Mouse (Mus musculus): ENCODE measurements around the gene Chka.

The Chka gene

DNA sequence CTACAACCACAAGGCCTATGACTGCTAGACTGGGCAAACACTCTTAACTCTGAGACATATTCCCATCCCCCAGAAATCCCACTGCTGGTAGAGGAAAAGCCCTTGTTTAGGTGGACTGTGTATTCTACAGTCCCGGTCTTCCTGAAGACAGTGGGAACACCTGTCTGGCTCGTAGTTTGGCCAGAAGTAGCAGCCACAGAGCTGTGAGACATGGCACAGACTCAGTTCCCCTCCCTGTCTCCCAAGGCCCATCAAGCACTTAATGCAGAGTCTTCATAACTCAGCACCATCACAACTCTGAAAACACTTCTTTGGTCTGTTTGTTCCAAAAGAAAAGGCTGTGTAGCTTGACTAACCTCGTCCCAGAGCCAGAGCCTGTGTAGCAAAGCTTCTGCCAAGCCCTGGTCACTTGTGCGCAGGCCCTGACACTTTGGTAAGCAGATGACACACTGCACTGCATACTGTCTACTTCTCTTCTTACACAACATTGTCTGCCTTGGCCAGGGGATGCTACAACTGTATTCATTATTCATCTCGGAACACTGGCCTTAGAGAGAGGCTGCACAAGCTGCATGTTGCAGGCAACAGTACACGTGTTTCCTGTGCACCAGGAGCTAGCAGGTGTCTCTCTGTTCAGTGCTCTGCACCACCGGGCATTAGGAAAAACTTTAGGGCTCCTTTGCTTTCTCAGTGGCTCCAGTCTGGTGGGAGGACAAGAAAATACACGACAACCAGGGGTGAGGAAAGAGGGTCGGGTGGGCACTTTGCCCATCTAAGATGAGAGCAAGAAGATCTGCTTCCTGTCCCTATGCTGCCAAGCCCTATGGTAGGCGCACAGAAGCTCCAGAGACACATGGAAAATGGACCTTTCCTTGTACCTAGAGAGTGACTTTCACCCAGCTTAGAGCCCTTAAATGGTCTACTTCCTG lies 4.6 kb upstream of the Chka start:
- in situ Hi-C loops (cut with MseI, MboI): no loop called here

GRCm38 (mm10) chr19:3847711-3848110 lies 3.9 kb upstream of the Chka start:
- in situ Hi-C loops (cut with MseI, MboI): no loop called here

GRCm38 (mm10) chr19:3848207-3848808 lies 3.3 kb upstream of the Chka start:
- in situ Hi-C loops (cut with MseI, MboI): no loop called here

- in situ Hi-C loops (cut with MseI, MboI): no loop called here
Observed at GRCm38 (mm10) chr19:3849251-3849650, 2.3 kb upstream of the Chka start.

DNA sequence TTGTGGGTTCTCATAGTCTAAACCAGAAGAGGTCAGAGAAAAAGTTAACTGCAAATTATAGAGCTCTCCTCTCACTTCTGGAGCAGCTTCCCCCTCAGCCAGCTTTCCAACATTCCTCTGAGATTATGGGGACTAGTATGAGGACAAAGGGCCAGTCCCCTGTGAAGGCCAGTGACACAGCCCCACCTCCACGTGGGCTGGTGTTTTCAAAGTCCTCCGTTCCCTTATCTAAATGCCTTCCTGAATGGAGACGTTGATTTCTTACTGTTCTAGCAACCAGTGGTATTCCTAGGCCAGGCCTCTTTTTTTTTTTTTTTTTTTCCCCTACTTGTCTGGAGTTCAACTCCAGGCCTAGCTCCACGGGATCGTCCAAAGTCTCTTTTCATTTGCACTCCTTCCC lies 1.5 kb upstream of the Chka start:
- in situ Hi-C loops (cut with MseI, MboI): no loop called here

DNA sequence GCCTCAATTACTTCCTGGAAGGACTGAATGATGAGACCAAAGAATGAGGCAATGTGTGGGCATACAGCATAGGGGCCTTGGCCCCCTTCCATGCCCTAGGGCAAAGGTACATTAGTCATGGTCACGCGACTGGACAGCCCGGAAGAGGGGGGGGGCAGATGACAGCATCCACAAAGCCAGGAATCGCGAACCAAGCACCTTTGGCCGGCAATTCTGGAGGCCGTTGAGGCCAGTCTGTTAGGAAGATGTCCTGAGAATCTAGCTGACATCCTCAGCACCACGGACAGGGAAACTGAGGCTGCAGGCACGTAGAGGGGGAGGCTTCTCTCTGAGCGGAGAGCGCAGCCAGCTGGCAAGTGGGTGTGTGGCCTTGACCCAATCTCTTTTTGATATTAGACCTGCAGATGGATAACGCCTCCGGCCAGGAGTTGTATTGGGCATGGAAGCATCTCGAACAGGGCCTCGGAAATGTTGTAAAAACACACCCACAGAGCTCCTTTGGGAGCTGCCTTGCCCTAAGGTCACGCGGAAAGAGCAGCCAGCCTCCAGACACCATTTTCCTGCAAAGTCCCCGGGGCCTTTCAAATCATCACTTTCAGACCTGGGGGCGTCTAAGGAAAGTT lies 615 bp upstream of the Chka start:
- in situ Hi-C loops (cut with MseI, MboI): no loop called here

DNA sequence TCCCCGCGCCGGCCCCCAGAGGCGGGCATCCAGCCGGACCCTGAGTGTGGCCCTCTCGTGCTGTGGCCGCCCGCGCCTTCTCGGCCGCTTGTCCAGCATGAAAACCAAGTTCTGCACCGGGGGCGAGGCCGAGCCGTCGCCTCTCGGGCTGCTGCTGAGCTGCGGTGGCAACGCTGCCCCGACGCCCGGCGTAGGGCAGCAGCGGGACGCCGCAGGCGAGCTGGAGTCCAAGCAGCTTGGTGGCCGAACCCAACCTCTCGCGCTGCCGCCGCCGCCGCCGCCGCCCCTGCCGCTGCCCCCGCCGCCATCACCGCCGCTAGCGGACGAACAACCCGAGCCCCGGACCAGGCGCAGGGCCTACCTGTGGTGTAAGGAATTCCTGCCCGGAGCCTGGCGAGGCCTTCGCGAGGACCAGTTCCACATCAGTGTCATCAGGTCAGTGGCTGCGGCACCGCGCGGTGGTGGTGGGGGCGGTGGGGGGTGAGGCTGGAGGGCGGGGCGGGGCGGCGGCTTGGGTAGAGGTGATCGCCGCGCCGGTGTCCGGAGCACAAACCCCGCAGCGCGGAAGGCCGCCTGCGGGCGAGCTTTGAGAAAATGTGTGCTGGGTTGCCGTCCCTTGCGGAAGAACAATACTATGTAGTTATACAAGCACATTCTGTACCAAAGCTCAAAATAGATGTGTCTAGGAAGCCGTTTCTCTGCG lies 557 bp downstream of the Chka start:
- in situ Hi-C loops (cut with MseI, MboI): no loop called here

DNA sequence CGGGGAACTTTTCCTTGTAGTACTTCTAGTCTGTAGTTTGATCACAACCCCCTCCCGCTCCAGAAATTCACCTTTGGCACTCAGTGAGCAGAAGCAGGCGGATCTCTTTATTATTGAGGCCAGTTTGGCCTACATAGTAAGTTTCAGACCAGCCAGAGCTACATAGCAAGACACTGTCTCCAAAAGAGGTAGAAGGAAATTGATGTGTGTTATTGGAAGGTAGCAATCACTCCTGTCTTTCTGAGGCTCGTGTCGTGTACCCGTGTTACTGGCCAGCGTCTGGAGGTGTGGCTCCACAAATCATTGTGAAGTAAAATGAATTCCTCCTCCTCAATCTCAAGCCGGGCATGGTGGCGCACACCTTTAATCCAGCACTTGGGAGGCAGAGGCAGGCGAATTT lies 1.5 kb downstream of the Chka start:
- in situ Hi-C loops (cut with MseI, MboI): no loop called here

DNA sequence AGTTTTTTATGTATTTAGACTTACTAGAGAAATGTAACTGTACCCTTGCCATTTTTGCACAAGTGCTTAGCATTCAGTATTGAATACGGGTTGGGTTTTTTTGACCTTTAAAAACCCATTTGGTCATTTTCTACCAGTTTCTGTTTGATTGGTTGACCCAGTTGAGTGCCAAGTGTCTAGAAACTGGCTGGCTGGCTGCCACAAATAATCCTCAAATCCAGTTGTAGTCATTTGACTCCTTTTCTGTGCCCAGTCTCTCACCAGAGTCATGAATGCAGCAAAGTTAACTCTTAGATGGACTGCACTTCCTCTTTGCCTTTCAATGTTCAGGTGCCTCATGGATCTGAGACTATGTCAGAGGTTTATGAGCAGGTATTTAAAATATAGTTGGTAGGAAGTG lies 2.3 kb downstream of the Chka start:
- in situ Hi-C loops (cut with MseI, MboI): no loop called here

DNA sequence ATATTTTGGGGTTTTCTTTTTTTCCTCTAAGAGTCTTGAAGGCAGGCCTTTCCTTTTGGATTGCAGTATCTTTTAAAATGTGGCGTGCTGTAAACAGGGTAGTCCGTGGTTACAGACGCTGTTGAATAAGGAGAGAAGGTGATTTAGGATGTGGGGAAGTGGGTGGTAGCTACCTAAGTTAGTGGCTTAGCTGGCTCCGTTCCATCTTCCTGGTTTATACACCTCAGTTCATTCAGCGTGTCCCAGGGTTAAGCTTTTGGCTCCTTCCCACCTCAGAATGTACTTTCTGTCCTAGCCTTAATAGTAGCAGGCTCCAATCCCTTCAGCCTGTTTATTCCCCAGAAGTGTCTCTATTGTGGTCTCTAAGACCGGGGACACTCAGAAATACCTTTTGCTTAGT lies 3.5 kb downstream of the Chka start:
- in situ Hi-C loops (cut with MseI, MboI): no loop called here

GRCm38 (mm10) chr19:3855601-3856000 lies 4.0 kb downstream of the Chka start:
- in situ Hi-C loops (cut with MseI, MboI): no loop called here

GRCm38 (mm10) chr19:3857220-3857619 lies 5.6 kb downstream of the Chka start:
- in situ Hi-C loops (cut with MseI, MboI): no loop called here

- in situ Hi-C loops (cut with MseI, MboI): no loop called here
Observed at GRCm38 (mm10) chr19:3862713-3863112, 11.1 kb downstream of the Chka start.

- in situ Hi-C loops (cut with MseI, MboI): no loop called here
Observed at GRCm38 (mm10) chr19:3864960-3865359, 13.4 kb downstream of the Chka start.

DNA sequence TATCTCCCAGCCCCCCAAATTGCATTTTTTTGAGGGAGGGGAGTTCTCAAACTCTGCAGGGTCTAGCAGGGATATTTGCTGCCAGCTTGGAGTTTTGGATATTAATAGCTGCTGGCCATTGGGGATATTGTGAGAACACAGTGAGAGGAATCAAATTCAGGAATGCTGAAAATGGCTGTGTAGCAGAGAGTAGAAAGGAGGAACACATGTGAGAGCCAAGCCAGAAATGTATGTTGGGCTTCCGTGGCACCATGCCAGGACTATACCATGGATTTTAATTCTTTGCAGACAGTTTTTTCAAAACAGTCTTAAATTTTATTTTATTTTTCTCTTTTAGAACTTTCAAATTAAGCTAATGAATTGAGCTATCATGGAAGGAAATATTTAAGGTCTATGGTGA lies 16.7 kb downstream of the Chka start:
- in situ Hi-C loops (cut with MseI, MboI): no loop called here

GRCm38 (mm10) chr19:3871468-3871867 lies 19.9 kb downstream of the Chka start:
- in situ Hi-C loops (cut with MseI, MboI): no loop called here

- in situ Hi-C loops (cut with MseI, MboI): no loop called here
Observed at GRCm38 (mm10) chr19:3872373-3872772, 20.8 kb downstream of the Chka start.

- in situ Hi-C loops (cut with MseI, MboI): no loop called here
Observed at GRCm38 (mm10) chr19:3875045-3875444, 23.5 kb downstream of the Chka start.

DNA sequence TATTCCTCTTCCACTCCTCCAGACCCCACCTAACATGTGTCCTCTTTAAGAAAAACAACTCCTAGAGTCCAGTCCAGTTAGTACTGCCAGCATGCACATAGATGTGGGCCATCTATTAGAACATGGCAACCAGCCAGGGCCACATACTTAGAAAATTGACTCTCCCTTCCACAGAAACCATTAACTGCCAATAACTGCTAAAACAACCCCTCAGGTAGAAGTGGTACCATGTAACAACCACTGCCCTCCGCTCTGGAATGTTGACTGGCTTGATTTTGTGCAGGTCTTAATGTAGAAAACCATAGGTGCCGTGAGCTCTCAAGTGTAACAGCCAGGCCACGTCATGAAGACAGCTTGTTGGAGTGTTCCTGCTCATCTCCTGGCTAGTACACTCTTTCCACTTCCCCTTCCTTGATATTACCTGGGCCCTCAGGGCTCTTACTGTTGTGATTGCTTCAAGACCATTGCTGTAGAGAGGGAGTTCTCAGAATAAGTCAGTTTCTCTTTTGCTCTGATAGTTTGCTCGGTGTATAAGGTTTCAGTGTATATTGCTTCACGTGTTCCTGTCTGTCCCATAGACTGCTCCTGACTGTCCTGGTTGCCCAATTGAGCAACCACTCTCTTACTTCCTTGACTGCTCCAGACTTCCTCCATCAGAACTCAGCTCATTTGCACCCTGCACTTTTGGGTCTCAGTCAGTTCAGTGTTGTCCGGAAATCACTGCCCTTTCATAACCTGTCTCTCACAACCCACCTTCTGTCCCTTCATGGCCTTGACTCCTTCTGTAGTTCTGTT lies 28.7 kb downstream of the Chka start:
- in situ Hi-C loops (cut with MseI, MboI): no loop called here

DNA sequence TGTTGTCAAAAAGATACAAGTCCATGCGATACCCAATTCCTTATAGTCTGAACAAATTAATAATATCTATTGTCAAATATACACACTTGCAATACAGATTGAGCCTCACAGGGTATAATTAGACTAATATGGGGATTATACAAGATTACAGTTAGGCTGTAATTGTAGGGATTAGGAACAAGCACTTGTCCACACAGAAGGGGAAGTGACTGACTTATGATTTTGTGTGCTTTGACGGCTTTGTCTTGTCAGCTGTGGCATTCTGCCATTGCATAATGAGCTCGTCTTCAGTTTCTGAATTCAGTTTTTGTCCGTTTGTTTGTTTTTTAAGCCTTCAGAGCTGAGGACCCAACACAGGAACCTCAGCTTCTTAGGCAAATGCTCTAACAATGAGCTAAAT lies 30.6 kb downstream of the Chka start:
- in situ Hi-C loops (cut with MseI, MboI): no loop called here

DNA sequence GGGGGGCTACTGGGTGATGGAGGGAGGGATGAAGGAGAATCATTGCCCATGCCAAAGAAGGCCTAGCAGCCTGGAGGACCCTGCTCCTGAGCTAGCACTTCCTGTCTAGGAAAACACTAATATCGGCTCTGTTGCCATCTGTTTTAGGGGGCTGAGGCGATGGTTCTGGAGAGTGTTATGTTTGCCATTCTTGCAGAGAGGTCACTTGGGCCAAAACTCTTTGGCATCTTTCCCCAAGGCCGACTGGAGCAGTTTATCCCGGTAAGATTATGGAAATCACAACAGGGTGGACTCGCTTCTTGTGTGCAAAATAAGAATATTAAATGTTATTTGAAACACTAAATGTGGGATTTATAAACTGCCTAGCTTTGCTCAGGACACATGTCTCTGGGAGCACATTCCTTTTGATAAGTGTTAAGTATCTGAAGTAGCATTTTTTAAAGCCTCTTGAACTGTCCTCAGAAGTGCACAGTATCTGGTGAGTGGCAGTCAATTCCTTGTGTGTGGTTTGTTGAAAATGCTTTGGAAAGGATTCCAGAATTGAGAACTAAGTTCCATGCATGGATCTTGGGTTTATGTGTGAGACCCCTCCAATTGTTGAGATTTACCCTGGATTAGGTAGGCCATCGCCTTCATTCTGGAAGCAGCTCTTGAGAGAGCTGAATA lies 32.9 kb downstream of the Chka start:
- in situ Hi-C loops (cut with MseI, MboI): no loop called here
